Mouse (Mus musculus) embryonic facial prominence, embryonic 10.5 days (tissue): ENCODE data around the gene Trim37. TPM values are rescaled to one million over a fixed set of nuclear protein-coding genes. Genes with fewer than 3 reads are reported as not detected.

Experiments used
- DNase-seq: peaks from one replicate; pipeline ENCODE4 v3.0.0-alpha.2; 2017; ENCODE audit warnings: low spot score
- H3K27ac ChIP-seq: fragments of 300-500 bp; sonication (generic); replicated peaks from 2 replicates; pipeline ENCODE4 v1.5.1; 2016; ENCODE audit warnings: mild to moderate bottlenecking
- H3K27me3 ChIP-seq: fragments of 300-500 bp; sonication (generic); replicated peaks from 2 replicates; pipeline ENCODE4 v1.6.1; 2016; ENCODE audit warnings: low read depth, mild to moderate bottlenecking; ENCODE audit not compliant: poor library complexity, severe bottlenecking
- H3K36me3 ChIP-seq: fragments of 300-500 bp; sonication (generic); replicated peaks from 2 replicates; pipeline ENCODE4 v1.6.1; 2016; ENCODE audit warnings: mild to moderate bottlenecking, moderate library complexity
- H3K4me1 ChIP-seq: fragments of 300-500 bp; sonication (generic); 2 replicates; pipeline ENCODE4 v1.6.1; 2016
- H3K4me3 ChIP-seq: fragments of 300-500 bp; sonication (generic); 2 replicates; pipeline ENCODE4 v1.5.1; 2016; ENCODE audit warnings: mild to moderate bottlenecking, moderate library complexity
- H3K9me3 ChIP-seq: fragments of 300-500 bp; sonication (generic); 2 replicates; pipeline ENCODE4 v1.6.1; 2016; ENCODE audit warnings: mild to moderate bottlenecking
- WGBS: fragments of 180-500 bp; shearing (Covaris S2); methylation state at CpG from one replicate; pipeline ENCODE4 v1.1.7; 2016; 5-methylcytosine and 5-hydroxymethylcytosine counted together
- polyA plus RNA-seq: library from polyadenylated mRNA; unstranded; fragments of >200 nt; fragmentation: Nextera tagmentation; extraction: Ambion mirVana; gene quantifications from 2 replicates; pipeline ENCODE4 v1.2.1, GENCODE M21; 2016

The Trim37 gene
- polyA plus RNA-seq, result 49.1 and 52.1 TPM in 2 replicates

GRCm38 (mm10) chr11:87126824-87127816 lies at the start of gene Trim37:
TSS of gene Trim37 (plus strand) at chr11:87127077.
- Histone ChIP-seq H3K36me3 (peaks cover 53% of the 10 kb centered on the region), H3K9me3 (no peaks in the 10 kb centered on the region), H3K27me3 (no peaks in the 10 kb centered on the region), H3K4me1 (peaks cover 27% of the 10 kb centered on the region), H3K4me3 (peak within 1 kb of the TSS; percentile 97), H3K27ac (peak within 1 kb of the TSS; percentile 92)
- under 1% methylated on average over 96 of the region's 105 CpGs for WGBS
- peak; percentile 97 for DNase-seq

- H3K36me3 ChIP-seq, result peaks cover 69% of the 10 kb centered on the region
- H3K4me1 ChIP-seq, result peaks cover 34% of the 10 kb centered on the region
- no peaks in the 10 kb centered on the region for H3K9me3 ChIP-seq
- no peaks in the 10 kb centered on the region for H3K27me3 ChIP-seq
- H3K27ac ChIP-seq, result no peak overlapping the region
- H3K4me3 ChIP-seq, result no peak overlapping the region
- 89% methylated on average over 1 of the region's 1 CpGs for WGBS
- DNase-seq, result no peak
These were observed 43.2 kb upstream of the Trim37 start for GRCm38 (mm10) chr11:87083712-87084111.

- Histone ChIP-seq H3K27me3 (no peaks in the 10 kb centered on the region), H3K36me3 (peaks cover 65% of the 10 kb centered on the region), H3K27ac (no peak overlapping the region), H3K4me3 (peak overlapping the region; percentile 92), H3K4me1 (peaks cover 34% of the 10 kb centered on the region), H3K9me3 (no peaks in the 10 kb centered on the region)
- DNase-seq, result no peak
- 93% methylated on average over 13 of the region's 13 CpGs for WGBS
These were observed 41.4 kb upstream of the Trim37 start for GRCm38 (mm10) chr11:87085461-87085860.

GRCm38 (mm10) chr11:87086290-87086984 lies 40.4 kb upstream of the Trim37 start, which contains the start of gene Smg8:
TSS of gene Smg8 (minus strand) at chr11:87086774.
- DNase-seq, result peak; percentile 86

GRCm38 (mm10) chr11:87087142-87087541 lies 39.7 kb upstream of the Trim37 start:
- Histone ChIP-seq H3K27me3 (no peaks in the 10 kb centered on the region), H3K4me1 (peaks cover 33% of the 10 kb centered on the region), H3K36me3 (peaks cover 65% of the 10 kb centered on the region), H3K9me3 (no peaks in the 10 kb centered on the region), H3K27ac (peak overlapping the region; percentile 91), H3K4me3 (peak overlapping the region; percentile 92)
- 80% methylated on average over 2 of the region's 2 CpGs for WGBS
- no peak for DNase-seq

More at GRCm38 (mm10) chr11:87086290-87086984, 40.4 kb upstream of the Trim37 start, which contains the start of gene Smg8:
- Histone ChIP-seq H3K27me3 (no peaks in the 10 kb centered on the region), H3K9me3 (no peaks in the 10 kb centered on the region), H3K4me3 (peak within 1 kb of the TSS; percentile 92), H3K27ac (peak within 1 kb of the TSS; percentile 91), H3K4me1 (peaks cover 34% of the 10 kb centered on the region), H3K36me3 (peaks cover 65% of the 10 kb centered on the region)
- 2% methylated on average over 43 of the region's 43 CpGs for WGBS

GRCm38 (mm10) chr11:87108409-87108754 lies 18.5 kb upstream of the Trim37 start, which contains the start of gene Prr11:
TSS of gene Prr11 (minus strand) at chr11:87108708.
- Histone ChIP-seq H3K9me3 (no peaks in the 10 kb centered on the region), H3K36me3 (peaks cover 53% of the 10 kb centered on the region)
- WGBS, result under 1% methylated on average over 14 of the region's 14 CpGs

GRCm38 (mm10) chr11:87108755-87109518 lies 17.9 kb upstream of the Trim37 start, which contains the start of gene Ska2:
TSS of gene Ska2 (plus strand) at chr11:87109234.
- H3K4me1 ChIP-seq, result peaks cover 35% of the 10 kb centered on the region
- H3K36me3 ChIP-seq, result peaks cover 53% of the 10 kb centered on the region
- H3K27me3 ChIP-seq, result no peaks in the 10 kb centered on the region
- WGBS, result under 1% methylated on average over 40 of the region's 40 CpGs
- peak within 1 kb of the TSS; percentile 100 for H3K27ac ChIP-seq
- peak; percentile 98 for DNase-seq
- H3K4me3 ChIP-seq, result peak within 1 kb of the TSS; percentile 96
- no peaks in the 10 kb centered on the region for H3K9me3 ChIP-seq

More at GRCm38 (mm10) chr11:87108409-87108754, 18.5 kb upstream of the Trim37 start, which contains the start of gene Prr11:
- no peaks in the 10 kb centered on the region for H3K27me3 ChIP-seq
- H3K27ac ChIP-seq, result peak within 1 kb of the TSS; percentile 100
- peaks cover 34% of the 10 kb centered on the region for H3K4me1 ChIP-seq
- no peak for DNase-seq
- peak within 1 kb of the TSS; percentile 96 for H3K4me3 ChIP-seq

- Histone ChIP-seq H3K36me3 (peaks cover 53% of the 10 kb centered on the region), H3K4me1 (peaks cover 35% of the 10 kb centered on the region), H3K4me3 (peak overlapping the region; percentile 96), H3K27ac (peak overlapping the region; percentile 100), H3K27me3 (no peaks in the 10 kb centered on the region), H3K9me3 (no peaks in the 10 kb centered on the region)
- DNase-seq, result peak; percentile 71
- WGBS, result under 1% methylated on average over 42 of the region's 42 CpGs
These were observed 17.2 kb upstream of the Trim37 start for GRCm38 (mm10) chr11:87109519-87110171.

GRCm38 (mm10) chr11:87110172-87110909 lies 16.5 kb upstream of the Trim37 start:
- Histone ChIP-seq H3K4me3 (peak overlapping the region; percentile 96), H3K9me3 (no peaks in the 10 kb centered on the region), H3K36me3 (peaks cover 53% of the 10 kb centered on the region), H3K4me1 (peaks cover 35% of the 10 kb centered on the region), H3K27me3 (no peaks in the 10 kb centered on the region), H3K27ac (peak overlapping the region; percentile 100)
- WGBS, result 13% methylated on average over 9 of the region's 9 CpGs
- no peak for DNase-seq

GRCm38 (mm10) chr11:87121864-87122263 lies 5.0 kb upstream of the Trim37 start:
- DNase-seq, result no peak
- peaks cover 11% of the 10 kb centered on the region for H3K4me1 ChIP-seq
- H3K36me3 ChIP-seq, result peaks cover 79% of the 10 kb centered on the region
- no peaks in the 10 kb centered on the region for H3K27me3 ChIP-seq
- H3K4me3 ChIP-seq, result no peak overlapping the region
- H3K9me3 ChIP-seq, result no peaks in the 10 kb centered on the region
- no peak overlapping the region for H3K27ac ChIP-seq
- 88% methylated on average over 8 of the region's 8 CpGs for WGBS

GRCm38 (mm10) chr11:87125562-87125961 lies 1.3 kb upstream of the Trim37 start:
- peak overlapping the region; percentile 97 for H3K4me3 ChIP-seq
- no peaks in the 10 kb centered on the region for H3K9me3 ChIP-seq
- peaks cover 27% of the 10 kb centered on the region for H3K4me1 ChIP-seq
- H3K27ac ChIP-seq, result peak overlapping the region; percentile 92
- H3K36me3 ChIP-seq, result peaks cover 55% of the 10 kb centered on the region
- H3K27me3 ChIP-seq, result no peaks in the 10 kb centered on the region
- no peak for DNase-seq
- WGBS, result 59% methylated on average over 4 of the region's 4 CpGs
